Mouse (Mus musculus): ENCODE data around the gene D17Wsu92e. TPM values are rescaled to one million over a fixed set of nuclear protein-coding genes. Genes with fewer than 3 reads are reported as not detected.

D17Wsu92e gene
- 92.0 and 125 TPM in 2 replicates for polyA plus RNA-seq (2012; rRNA removed; ENCODE audit: low replicate concordance)

GRCm38 (mm10) chr17:27820568-27821406, at the start of gene D17Wsu92e:
D17Wsu92e (minus strand) TSS chr17:27820648.

GRCm38 (mm10) chr17:27856265-27856797, 35.9 kb upstream of the D17Wsu92e start, which contains the start of gene Uhrf1bp1:
Uhrf1bp1 (plus strand) TSS chr17:27856441.

GRCm38 (mm10) chr17:27837850-27838249, 17.4 kb upstream of the D17Wsu92e start, which contains the start of gene Snrpc:
Snrpc (plus strand) TSS chr17:27838150.

GRCm38 (mm10) chr17:27728770-27729169, 91.7 kb downstream of the D17Wsu92e start, which contains the start of gene Spdef:
Spdef (minus strand) TSS chr17:27728955.

Other genes with a start within 250 kb of the D17Wsu92e start
- gene Nudt3, start 197.2 kb downstream of the D17Wsu92e start, polyA plus RNA-seq (2012; rRNA removed; ENCODE audit: low replicate concordance) = 53.2 and 81.6 TPM in 2 replicates
- gene RPS10-NUDT3, start 185.4 kb downstream of the D17Wsu92e start, polyA plus RNA-seq (2012; rRNA removed; ENCODE audit: low replicate concordance) = not detected in 2 replicates
- gene Rps10, start 184.0 kb downstream of the D17Wsu92e start, polyA plus RNA-seq (2012; rRNA removed; ENCODE audit: low replicate concordance) = 1,117 and 1,702 TPM in 2 replicates
- gene Pacsin1, start 165.1 kb downstream of the D17Wsu92e start, polyA plus RNA-seq (2012; rRNA removed; ENCODE audit: low replicate concordance) = 3.1 and 10.5 TPM in 2 replicates
- 7.8 and 11.7 TPM in 2 replicates for gene Spdef, start 91.7 kb downstream of the D17Wsu92e start, polyA plus RNA-seq (2012; rRNA removed; ENCODE audit: low replicate concordance)
- gene Snrpc, start 17.5 kb upstream of the D17Wsu92e start, polyA plus RNA-seq (2012; rRNA removed; ENCODE audit: low replicate concordance) = 63.8 and 148 TPM in 2 replicates
- gene Uhrf1bp1, start 35.8 kb upstream of the D17Wsu92e start, polyA plus RNA-seq (2012; rRNA removed; ENCODE audit: low replicate concordance) = 11.7 and 14.0 TPM in 2 replicates
- gene Anks1, start 88.7 kb upstream of the D17Wsu92e start, polyA plus RNA-seq (2012; rRNA removed; ENCODE audit: low replicate concordance) = 48.1 and 58.9 TPM in 2 replicates
- 7.8 and 9.1 TPM in 2 replicates for gene Taf11, start 89.2 kb upstream of the D17Wsu92e start, polyA plus RNA-seq (2012; rRNA removed; ENCODE audit: low replicate concordance)

All from mammary gland, adult 2 months (tissue).